1 mouse cellular context compared by ENCODE assay signal in the genomic region with DNA sequence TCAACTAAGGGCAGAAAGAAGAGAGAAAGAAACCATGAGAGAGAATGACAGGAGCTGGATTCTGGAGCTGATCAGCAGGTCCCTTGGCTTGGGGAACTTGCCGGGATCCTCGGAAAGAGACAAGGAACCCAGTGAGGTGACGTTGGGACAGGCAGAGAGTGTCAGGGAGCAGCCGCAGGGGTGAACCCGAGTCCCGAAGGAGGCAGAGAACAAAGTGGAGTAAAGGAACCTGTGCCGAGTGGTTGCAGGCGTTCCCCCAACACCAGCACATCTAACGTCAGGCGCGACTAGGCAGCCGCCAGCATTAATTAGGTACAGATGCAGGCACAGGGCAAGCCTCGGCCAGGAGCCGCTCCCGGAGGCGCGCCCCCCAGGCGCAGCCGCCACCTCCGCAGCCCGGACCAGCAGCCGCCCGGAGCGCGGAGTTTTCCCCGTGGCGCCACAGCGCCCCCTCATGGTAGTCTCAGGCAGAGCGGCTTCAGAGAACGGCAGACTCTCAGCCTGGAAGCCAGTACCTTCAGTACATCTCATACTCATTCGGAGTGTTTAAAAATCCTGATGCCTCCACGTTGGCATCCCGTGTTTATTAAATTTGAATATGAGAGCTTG.
TF ChIP-seq lines count a peak whose summit lies in the region.

No protein-coding gene starts in this region.

TF ChIP-seq in CH12.LX, 34 proteins besides CTCF, POLR2A, EP300 and RAD21 (continued from another document):
- TF ChIP-seq CHD2 (IDR thresholded peaks at IDR 0.05; ENCODE audit: low read length) (no peak), ZMIZ1 (IDR thresholded peaks at IDR 0.05; ENCODE audit: low read depth, low read length) (no peak), SIN3A (IDR thresholded peaks at IDR 0.05; ENCODE audit: low read length) (no peak), TCF12 (IDR thresholded peaks at IDR 0.05; ENCODE audit: low read depth, low read length) (peak; percentile 43; the same call in 1 of the 2 replicates), HCFC1 (IDR thresholded peaks at IDR 0.05; ENCODE audit: low read depth, low read length) (no peak), MAZ (IDR thresholded peaks at IDR 0.05; ENCODE audit: low read depth, low read length) (no peak), ZNF384 (IDR thresholded peaks at IDR 0.05; ENCODE audit: low read depth, low read length) (no peak), JUND (conservative IDR thresholded peaks at IDR 0.05; ENCODE audit: low read depth, low read length) (no peak), JUN (IDR thresholded peaks at IDR 0.05; ENCODE audit: insufficient read depth, low read depth, low read length) (no peak), RCOR1 (conservative IDR thresholded peaks at IDR 0.05; ENCODE audit: low read depth, low read length) (no peak), SMC3 (IDR thresholded peaks at IDR 0.05; ENCODE audit: low read depth, low read length) (peak; percentile 94), CHD1 (IDR thresholded peaks at IDR 0.05; ENCODE audit: low read depth, low read length) (no peak), MXI1 (IDR thresholded peaks at IDR 0.05; ENCODE audit: low read depth, low read length) (no peak), MYC (IDR thresholded peaks at IDR 0.05; ENCODE audit: low read depth, low read length) (no peak), NRF1 (IDR thresholded peaks at IDR 0.05; ENCODE audit: low read depth, low read length) (peak; percentile 47), USF1 (IDR thresholded peaks at IDR 0.05; ENCODE audit: low read depth, low read length) (no peak), NELFE (IDR thresholded peaks at IDR 0.05; ENCODE audit: low read depth, low read length) (no peak; the same call in 1 of the 2 replicates), IRF4 (IDR thresholded peaks at IDR 0.05; ENCODE audit: low read depth, low read length) (peak; percentile 44; the same call in 1 of the 2 replicates), PAX5 (IDR thresholded peaks at IDR 0.05; ENCODE audit: low read length) (no peak), MAX (IDR thresholded peaks at IDR 0.05; ENCODE audit: low read length) (no peak; the same call in 1 of the 2 replicates), UBTF (IDR thresholded peaks at IDR 0.05; ENCODE audit: low read depth, low read length) (peak; percentile 88; the same call in 1 of the 2 replicates), USF2 (conservative IDR thresholded peaks at IDR 0.05; ENCODE audit: low read depth, low read length) (no peak), MEF2A (IDR thresholded peaks at IDR 0.05; ENCODE audit: borderline replicate concordance, low read depth, low read length) (peak; percentile 41; the same call in 1 of the 2 replicates), ETS1 (conservative IDR thresholded peaks at IDR 0.05; ENCODE audit: low read depth, low read length) (no peak), E2F4 (IDR thresholded peaks at IDR 0.05; ENCODE audit: insufficient replicate concordance, low read depth, low read length) (no peak), ELF1 (IDR thresholded peaks at IDR 0.05; ENCODE audit: low read depth, low read length) (peak; percentile 31; the same call in 1 of the 2 replicates), TBP (conservative IDR thresholded peaks at IDR 0.05; ENCODE audit: low read depth, low read length) (0 out of 2 replicates have a peak, but pooled peaks have one; percentile 47), ZKSCAN1 (IDR thresholded peaks at IDR 0.05; ENCODE audit: borderline replicate concordance, low read depth, low read length) (no peak), ZC3H11A (IDR thresholded peaks at IDR 0.05; ENCODE audit: low read depth, low read length) (peak; percentile 80), POLR2AphosphoS2 (IDR thresholded peaks at IDR 0.05; ENCODE audit: low read depth, low read length) (no peak)
